ENCODE assay signal across 24 mouse cellular contexts in the genomic region with DNA sequence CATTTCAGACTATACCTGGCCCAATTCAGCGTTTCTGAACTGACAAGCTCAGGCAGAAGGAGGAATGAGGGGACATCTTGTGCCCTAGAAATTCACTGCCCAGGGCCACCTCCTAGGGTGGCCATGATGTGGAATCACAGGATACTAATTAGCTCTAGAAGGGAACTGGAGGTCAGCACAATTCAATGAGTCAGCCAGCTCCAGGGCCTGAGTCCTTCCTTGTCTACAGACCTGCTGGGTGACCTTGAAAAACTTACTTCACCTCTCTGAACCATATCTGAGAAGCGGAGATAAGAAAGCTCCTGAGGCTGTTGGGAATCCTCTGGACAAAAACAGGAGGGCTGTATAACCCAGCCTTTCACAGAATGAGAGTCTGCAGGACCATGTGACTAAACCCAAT. TPM values are rescaled to one million over a fixed set of nuclear protein-coding genes. Genes with fewer than 3 reads are reported as not detected.
A peak's percentile ranks its signal among the peaks of the same experiment; 100 is the strongest.
DNase-seq lines count a peak whose midpoint lies in the region; ATAC-seq lines count a peak whose summit lies in the region.
"Had no signal": no experiment of that assay in that cellular context is flagged by ENCODE, and none has a peak within 500 bp of the region (broad histone marks: within the 10 kb centered on the region; RNA-seq: fewer than 3 reads in every experiment).

No protein-coding gene starts in this region.

- H3K27me3 ChIP-seq in heart, embryonic 13.5 days (replicated peaks) = no peaks in the 10 kb centered on the region
- no peaks in the 10 kb centered on the region for H3K27me3 ChIP-seq in heart, embryonic 12.5 days (replicated peaks)
- H3K27me3 ChIP-seq: forebrain, embryonic 13.5 days; hindbrain, embryonic 12.5 days; hindbrain, embryonic 15.5 days; kidney, embryonic 15.5 days; Patski had no signal

- H3K27ac ChIP-seq in heart, embryonic 13.5 days (replicated peaks) = peak overlapping the region; percentile 17
- H3K27ac ChIP-seq in heart, embryonic 12.5 days (ENCODE audit: poor library complexity, severe bottlenecking) = no peak overlapping the region
- H3K27ac ChIP-seq: forebrain, embryonic 10.5 days; forebrain, embryonic 13.5 days; hindbrain, embryonic 12.5 days; hindbrain, embryonic 15.5 days; kidney, embryonic 15.5 days had no signal

- H3K9ac ChIP-seq in heart, embryonic 13.5 days = no peak overlapping the region
- H3K9ac ChIP-seq in heart, embryonic 12.5 days = no peak overlapping the region
- H3K9ac ChIP-seq: forebrain, embryonic 13.5 days; hindbrain, embryonic 12.5 days; hindbrain, embryonic 15.5 days; kidney, embryonic 15.5 days had no signal

- 71% methylated on average over 2 of the region's 2 CpGs for WGBS in heart, embryonic 13.5 days
- WGBS in heart, embryonic 12.5 days = 70% methylated on average over 2 of the region's 2 CpGs

- H3K36me3 ChIP-seq in heart, embryonic 13.5 days = no peaks in the 10 kb centered on the region
- H3K36me3 ChIP-seq in heart, embryonic 12.5 days = no peaks in the 10 kb centered on the region
- H3K36me3 ChIP-seq: forebrain, embryonic 10.5 days; G1E; hindbrain, embryonic 12.5 days; hindbrain, embryonic 15.5 days; kidney, embryonic 15.5 days had no signal

- peaks cover 56% of the 10 kb centered on the region for H3K4me1 ChIP-seq in heart, embryonic 13.5 days
- H3K4me1 ChIP-seq in heart, embryonic 12.5 days (replicated peaks) = peaks cover 62% of the 10 kb centered on the region

- peak; percentile 31 for DNase-seq in adrenal gland, adult 2 months
- DNase-seq in adrenal gland, postnatal 4 days (ENCODE audit: low spot score in 2 of 2) = no peak
- DNase-seq in cerebellum, adult 9-10 months = peak; percentile 34
- DNase-seq in cerebellum, adult 8-10 months = no peak
- no peak for DNase-seq in right cerebral cortex, postnatal 25 days
- DNase-seq: adrenal gland, adult 8-10 months; adrenal gland, postnatal 36 days; B cell, adult 2 months; cerebellum, postnatal 10 days; cerebellum, postnatal 36 days; gastrocnemius, postnatal 10 days; gastrocnemius, postnatal 36 days; kidney, adult 11 months; kidney, adult 8-10 months had no signal

- H3K4me3 ChIP-seq in heart, embryonic 13.5 days = no peak overlapping the region
- no peak overlapping the region for H3K4me3 ChIP-seq in heart, embryonic 12.5 days
- H3K4me3 ChIP-seq: forebrain, embryonic 10.5 days; forebrain, embryonic 13.5 days; hindbrain, embryonic 12.5 days; hindbrain, embryonic 15.5 days; kidney, embryonic 15.5 days had no signal

- no peak for ATAC-seq in heart, embryonic 13.5 days (ENCODE audit: extremely low read depth, insufficient number of reproducible peaks, low FRiP score, low TSS enrichment)
- ATAC-seq in heart, embryonic 12.5 days (ENCODE audit: insufficient number of reproducible peaks, low FRiP score) = no peak
- ATAC-seq: forebrain, embryonic 13.5 days; forebrain, embryonic 16.5 days; Patski had no signal

- no peaks in the 10 kb centered on the region; the same call in 1 of the 2 replicates for H3K9me3 ChIP-seq in heart, embryonic 13.5 days
- 0 out of 2 replicates have a peak, but pooled peaks cover 3% of the 10 kb centered on the region for H3K9me3 ChIP-seq in heart, embryonic 12.5 days (replicated peaks)
- H3K9me3 ChIP-seq: forebrain, embryonic 10.5 days; G1E; hindbrain, embryonic 12.5 days; hindbrain, embryonic 15.5 days; kidney, embryonic 15.5 days had no signal

- no peak overlapping the region for H3K4me2 ChIP-seq in heart, embryonic 13.5 days
- no peak overlapping the region for H3K4me2 ChIP-seq in heart, embryonic 12.5 days
- H3K4me2 ChIP-seq: forebrain, embryonic 13.5 days; hindbrain, embryonic 12.5 days; hindbrain, embryonic 15.5 days; kidney, embryonic 15.5 days had no signal

RNA-seq across cellular contexts. Expression of a gene that starts 59.7 kb away (rescaled TPM):
- total RNA-seq in adrenal gland, adult 2 months (2021) = 100 to 1,000 TPM; 101 to 123 TPM
- 168 and 171 TPM in 2 replicates for polyA plus RNA-seq in adrenal gland, adult 2 months (2012; rRNA removed)
- total RNA-seq in adrenal gland, postnatal 4 days (2021) = 10 to 100 TPM; 90.0 to 95.0 TPM
- polyA plus RNA-seq in heart, embryonic 13.5 days (2015; fragmentation: Nextera tagmentation; extraction: Ambion mirVana) = 13.5 and 14.3 TPM in 2 replicates
- polyA plus RNA-seq in heart, embryonic 12.5 days (2016; fragmentation: Nextera tagmentation; extraction: Ambion mirVana) = 18.7 and 20.8 TPM in 2 replicates

Comparison
In these comparisons a context has a peak if more than half of its experiments do, and no peak if none do; other contexts are left out.
1. DNase-seq: peak in adrenal gland, adult 2 months (single experiment) and cerebellum, adult 9-10 months (single experiment); none in adrenal gland, postnatal 4 days (0 of 2), cerebellum, adult 8-10 months (single experiment) and right cerebral cortex, postnatal 25 days (single experiment).